Mouse (Mus musculus) large intestine, adult 2 months (tissue): Measurements from ENCODE around the gene Gtf3c3. TPM values are rescaled to one million over a fixed set of nuclear protein-coding genes. Genes with fewer than 3 reads are reported as not detected.

Experiments used
- DNase-seq: peaks from one replicate; pipeline ENCODE4 v3.0.0-alpha.2; 2012; ENCODE audit warnings: low read depth, low spot score
- WGBS: fragments of 180-500 bp; shearing (Covaris S2); methylation state at CpG from one replicate; pipeline ENCODE4 v1.1.7; 2018; 5-methylcytosine and 5-hydroxymethylcytosine counted together
- polyA plus RNA-seq: library from polyadenylated mRNA; depleted of rRNA; stranded (reverse); fragments of >200 nt; gene quantifications from 2 replicates; pipeline ENCODE4 v1.2.3, GENCODE M21; 2012; rRNA removed

Gene Gtf3c3
- 3.3 and 4.4 TPM in 2 replicates for polyA plus RNA-seq

GRCm38 (mm10) chr1:54438340-54439079 lies at the start of gene Gtf3c3:
Gene Gtf3c3, minus strand, starts transcription at chr1:54438971.
- 3% methylated on average over 39 of the region's 39 CpGs for WGBS
- peak; percentile 19 for DNase-seq

- WGBS = 96% methylated on average over 3 of the region's 3 CpGs
- no peak for DNase-seq
Observed at GRCm38 (mm10) chr1:54484744-54485420, 46.1 kb upstream of the Gtf3c3 start.

GRCm38 (mm10) chr1:54480491-54480890 lies 41.7 kb upstream of the Gtf3c3 start:
- 95% methylated on average over 12 of the region's 12 CpGs for WGBS

GRCm38 (mm10) chr1:54468662-54469061 lies 29.9 kb upstream of the Gtf3c3 start:
- no peak for DNase-seq

More at GRCm38 (mm10) chr1:54480491-54480890, 41.7 kb upstream of the Gtf3c3 start:
- DNase-seq = no peak

GRCm38 (mm10) chr1:54467366-54467765 lies 28.6 kb upstream of the Gtf3c3 start:
- WGBS = 93% methylated on average over 1 of the region's 1 CpGs
- no peak for DNase-seq

GRCm38 (mm10) chr1:54452116-54452515 lies 13.3 kb upstream of the Gtf3c3 start:
- 71% methylated on average over 2 of the region's 2 CpGs for WGBS
- DNase-seq = no peak

GRCm38 (mm10) chr1:54448833-54449232 lies 10.1 kb upstream of the Gtf3c3 start:
- 76% methylated on average over 4 of the region's 4 CpGs for WGBS
- no peak for DNase-seq

GRCm38 (mm10) chr1:54443641-54444040 lies 4.9 kb upstream of the Gtf3c3 start:
- DNase-seq = no peak
- WGBS = 54% methylated on average over 7 of the region's 7 CpGs

- DNase-seq = no peak
- 53% methylated on average over 3 of the region's 3 CpGs for WGBS
Observed at GRCm38 (mm10) chr1:54439080-54439476, 307 bp upstream of the Gtf3c3 start.

GRCm38 (mm10) chr1:54422195-54422750 lies 16.5 kb downstream of the Gtf3c3 start:
- WGBS = 80% methylated on average over 4 of the region's 4 CpGs
- no peak for DNase-seq

GRCm38 (mm10) chr1:54421670-54422069 lies 17.1 kb downstream of the Gtf3c3 start:
- DNase-seq = no peak
- 97% methylated on average over 3 of the region's 3 CpGs for WGBS

GRCm38 (mm10) chr1:54402736-54403135 lies 36.0 kb downstream of the Gtf3c3 start:
- DNase-seq = no peak

- 67% methylated on average over 1 of the region's 1 CpGs for WGBS
- no peak for DNase-seq
Observed at GRCm38 (mm10) chr1:54384221-54384620, 54.5 kb downstream of the Gtf3c3 start.

- peak; percentile 37 for DNase-seq
- 84% methylated on average over 9 of the region's 9 CpGs for WGBS
Observed at GRCm38 (mm10) chr1:54380978-54381914, 57.5 kb downstream of the Gtf3c3 start.

- no peak for DNase-seq
Observed at GRCm38 (mm10) chr1:54377506-54378051, 61.2 kb downstream of the Gtf3c3 start.

- 83% methylated on average over 6 of the region's 6 CpGs for WGBS
- no peak for DNase-seq
Observed at GRCm38 (mm10) chr1:54356566-54356965, 82.2 kb downstream of the Gtf3c3 start.

- no peak for DNase-seq
- 75% methylated on average over 5 of the region's 5 CpGs for WGBS
Observed at GRCm38 (mm10) chr1:54355485-54355884, 83.3 kb downstream of the Gtf3c3 start.

GRCm38 (mm10) chr1:54354786-54355185 lies 84.0 kb downstream of the Gtf3c3 start:
- WGBS = 87% methylated on average over 4 of the region's 4 CpGs
- no peak for DNase-seq
